Mouse (Mus musculus) stomach, postnatal 0 days (tissue): ENCODE measurements around the gene Il12a.

Experiments
- CTCF ChIP-seq: IDR thresholded peaks from 2 replicates; pipeline ENCODE4 v1.5.1; 2016; ENCODE audit warnings: antibody characterized with exemption, low read depth, mild to moderate bottlenecking, moderate library complexity
- EP300 ChIP-seq: optimal IDR thresholded peaks from 2 replicates; pipeline ENCODE3; 2016; ENCODE audit warnings: antibody characterized with exemption

DNA sequence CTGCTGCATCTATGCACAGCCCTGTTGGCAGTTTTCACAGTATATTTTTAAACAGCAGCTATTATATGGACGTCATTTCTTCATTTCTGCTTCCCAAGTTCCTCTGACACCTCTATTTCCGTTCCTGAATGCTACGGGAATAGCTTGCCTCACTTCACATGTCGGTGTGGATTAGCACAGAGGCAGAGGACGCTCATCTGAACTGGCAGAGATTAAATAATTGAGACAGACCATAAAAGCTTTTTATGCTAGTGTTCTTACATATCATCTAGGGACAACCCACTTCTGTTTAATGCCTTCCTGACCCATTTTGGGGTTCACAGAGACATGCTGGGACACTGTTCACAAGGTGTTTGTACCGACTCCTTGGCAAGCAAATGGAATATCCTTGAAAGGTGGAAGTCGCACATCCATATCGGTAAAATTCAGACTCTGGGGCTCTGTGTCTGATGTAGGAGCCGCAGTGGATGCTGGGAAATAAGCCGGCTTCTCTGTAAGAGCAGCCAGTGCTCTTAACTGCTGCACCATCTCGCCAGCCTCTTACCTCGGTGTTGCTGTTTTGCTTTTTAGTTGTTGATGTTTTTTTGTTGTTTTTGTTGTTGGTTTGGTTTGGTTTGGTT is 15.1 kb upstream of the Il12a start:
- no peak for TF ChIP-seq CTCF
- TF ChIP-seq EP300 = no peak
